Mouse (Mus musculus): ENCODE results near the gene Slc39a2. TPM values are rescaled to one million over a fixed set of nuclear protein-coding genes. Genes with fewer than 3 reads are reported as not detected.

Gene Slc39a2
- total RNA-seq (2015), result 0.10 and 0.34 TPM in 2 replicates
- 0.17 TPM in 1 of 2 replicates, not detected in the other for total RNA-seq (2017)

DNA sequence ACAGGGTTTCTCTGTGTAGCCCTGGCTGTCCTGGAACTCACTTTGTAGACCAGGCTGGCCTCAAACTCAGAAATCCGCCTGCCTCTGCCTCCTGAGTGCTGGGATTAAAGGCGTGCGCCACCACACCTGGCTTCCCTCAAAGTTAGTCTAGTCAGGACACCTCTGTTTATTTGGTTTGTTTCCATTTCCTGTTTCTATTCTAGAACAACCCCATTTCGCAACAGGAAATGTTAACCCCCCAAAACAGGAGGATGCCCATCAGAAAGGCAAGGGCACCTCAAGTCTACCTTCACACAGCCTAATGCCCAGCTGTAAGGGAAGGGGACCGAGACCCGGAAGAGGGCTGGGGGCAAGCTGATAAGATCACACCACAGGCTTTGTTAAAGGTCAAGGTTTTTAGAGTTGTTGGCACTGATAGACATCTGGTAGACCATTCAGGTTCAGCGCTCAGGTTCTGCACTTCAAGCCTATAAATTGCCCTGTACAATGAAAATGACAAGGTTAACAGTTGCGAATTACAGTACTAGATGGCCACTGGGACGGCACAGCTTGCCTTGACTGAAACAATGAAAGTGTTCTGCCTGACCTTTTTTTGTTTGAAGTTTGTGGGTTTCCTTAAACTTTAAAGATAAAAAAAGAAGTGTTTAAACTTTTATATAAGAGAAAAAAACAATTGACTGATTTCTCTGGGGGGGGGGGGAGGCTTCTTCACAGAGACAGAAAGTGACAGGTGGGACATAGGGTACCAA lies at the start of gene Slc39a2:
Gene Slc39a2 (plus strand): TSS at position 699 of the 749 bp plus-strand sequence.
- ATAC-seq (replicated peaks; ENCODE audit: poor library complexity), result no peak

DNA sequence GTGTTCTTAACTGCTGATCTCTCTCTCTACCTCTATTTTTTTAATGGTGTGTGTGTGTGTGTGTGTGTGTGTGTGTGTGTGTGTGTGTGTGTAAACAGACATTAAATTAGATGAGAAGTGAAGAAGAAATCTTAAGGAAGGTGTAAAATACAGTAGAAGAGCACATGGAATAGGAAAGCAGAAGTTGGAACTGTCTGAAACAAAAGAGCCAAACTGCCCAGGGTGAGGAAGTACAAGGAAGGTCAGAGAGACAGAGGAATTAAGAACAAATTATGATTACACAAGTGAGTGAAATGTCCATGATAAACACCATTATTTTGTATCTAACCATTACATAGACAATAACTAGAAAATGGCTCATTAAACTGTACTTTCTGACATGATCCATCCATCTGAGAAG lies 48.8 kb upstream of the Slc39a2 start:
- ATAC-seq (replicated peaks; ENCODE audit: poor library complexity), result peak; percentile 65

- no peak for ATAC-seq (replicated peaks; ENCODE audit: poor library complexity)
Measured at GRCm38 (mm10) chr14:51846566-51846965, 46.1 kb upstream of the Slc39a2 start.

DNA sequence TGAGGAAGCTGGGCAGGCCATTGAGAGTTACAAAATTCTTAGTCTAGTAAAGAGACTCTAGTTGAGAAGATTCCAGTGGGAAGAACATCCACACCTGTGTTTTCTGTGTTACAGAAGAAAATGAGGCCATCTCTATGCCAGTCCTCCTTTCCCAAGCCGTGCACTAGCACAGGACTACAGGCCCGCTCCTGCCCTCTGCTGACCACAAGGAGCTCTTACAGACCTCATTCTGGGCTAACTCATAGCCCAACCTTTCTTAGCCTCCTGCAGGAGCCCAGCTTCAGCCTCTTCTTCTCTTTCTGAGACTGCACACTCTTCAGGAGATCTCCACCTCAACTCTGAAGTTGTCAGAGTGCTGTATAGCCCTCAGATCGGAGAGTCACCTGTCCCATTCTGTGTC lies 41.7 kb upstream of the Slc39a2 start:
- ATAC-seq (replicated peaks; ENCODE audit: poor library complexity), result peak; percentile 71

GRCm38 (mm10) chr14:51853399-51853798 lies 39.3 kb upstream of the Slc39a2 start, which contains the start of gene Ear6:
TSS of gene Ear6 (plus strand) at chr14:51853699.
- ATAC-seq (replicated peaks; ENCODE audit: poor library complexity), result no peak

- peak; percentile 50; the same call in 1 of the 2 replicates for ATAC-seq (replicated peaks; ENCODE audit: poor library complexity)
Measured at GRCm38 (mm10) chr14:51855280-51855679, 37.4 kb upstream of the Slc39a2 start.

GRCm38 (mm10) chr14:51863603-51864002 lies 29.1 kb upstream of the Slc39a2 start:
- ATAC-seq (replicated peaks; ENCODE audit: poor library complexity), result peak; percentile 60; the same call in 1 of the 2 replicates

GRCm38 (mm10) chr14:51870756-51871155 lies 21.9 kb upstream of the Slc39a2 start:
- ATAC-seq (replicated peaks; ENCODE audit: poor library complexity), result no peak

DNA sequence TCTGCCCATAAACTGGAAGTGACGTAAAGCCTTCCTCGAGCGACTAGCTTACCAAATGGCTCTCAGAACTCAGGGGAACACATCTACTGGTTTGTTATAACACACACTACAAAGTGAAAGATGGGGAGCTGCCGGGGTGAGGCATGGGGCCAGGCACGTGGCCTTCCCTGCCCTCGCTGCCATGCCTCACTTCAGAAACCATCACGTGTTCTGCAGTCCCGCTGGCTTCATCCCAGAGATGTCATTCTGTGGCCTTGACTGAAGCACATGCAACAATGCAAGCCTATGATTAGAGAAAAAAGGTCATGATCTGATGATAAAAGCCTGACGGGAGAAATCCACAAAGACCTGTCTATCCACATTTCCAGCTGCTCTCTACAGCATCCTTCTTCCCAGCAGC lies 20.9 kb upstream of the Slc39a2 start:
- no peak for ATAC-seq (replicated peaks; ENCODE audit: poor library complexity)

DNA sequence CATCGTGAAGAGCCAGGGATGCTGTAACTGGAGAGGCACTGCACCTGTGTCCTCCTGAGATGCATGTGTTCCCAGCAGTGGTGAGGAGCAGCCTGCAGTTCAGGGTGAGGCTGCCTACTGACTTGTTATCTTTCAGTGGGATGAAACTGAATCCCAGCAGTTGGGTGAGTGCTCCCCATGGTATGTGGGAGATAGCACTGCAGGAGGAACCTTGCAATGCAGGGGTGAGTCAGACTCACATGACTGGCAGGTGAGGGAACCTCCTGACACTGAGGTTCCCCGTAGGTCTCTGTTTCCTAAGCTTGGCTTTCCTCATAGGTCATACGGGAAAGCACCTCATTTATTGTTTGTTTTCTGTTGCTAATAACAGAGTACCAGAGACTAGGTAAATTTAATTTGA lies 15.2 kb upstream of the Slc39a2 start:
- no peak for ATAC-seq (replicated peaks; ENCODE audit: poor library complexity)

GRCm38 (mm10) chr14:51883527-51884030 lies 9.1 kb upstream of the Slc39a2 start:
- ATAC-seq (replicated peaks; ENCODE audit: poor library complexity), result peak; percentile 69

DNA sequence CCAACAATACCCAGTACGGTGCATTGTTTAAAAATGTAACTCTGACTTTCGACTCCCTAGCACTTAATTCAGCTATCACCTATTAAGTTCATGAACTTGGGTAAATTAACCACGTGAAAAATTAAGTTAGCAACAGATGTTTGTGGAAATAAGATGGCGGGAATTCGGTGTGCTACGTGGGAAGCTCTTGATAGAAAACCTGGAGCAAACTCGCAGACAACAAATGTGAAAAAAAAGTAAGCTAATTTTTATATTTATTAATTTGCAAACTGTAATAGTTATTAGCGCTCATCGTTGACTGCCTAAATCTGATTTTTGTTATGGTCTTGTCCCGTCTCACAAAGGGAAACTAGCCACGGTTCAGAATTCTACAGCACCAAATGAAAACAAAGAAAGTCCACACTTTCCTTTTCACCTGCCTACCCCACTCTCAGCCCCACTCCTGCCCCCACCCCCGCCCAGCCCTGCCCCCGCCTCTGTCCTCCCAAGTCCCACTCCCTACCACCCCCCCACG lies 8.6 kb upstream of the Slc39a2 start:
- ATAC-seq (replicated peaks; ENCODE audit: poor library complexity), result no peak

- ATAC-seq (replicated peaks; ENCODE audit: poor library complexity), result peak; percentile 97
Measured at GRCm38 (mm10) chr14:51884598-51885331, 7.9 kb upstream of the Slc39a2 start, which contains the start of gene Mettl17. TSS of gene Mettl17 (plus strand) at chr14:51884842.

DNA sequence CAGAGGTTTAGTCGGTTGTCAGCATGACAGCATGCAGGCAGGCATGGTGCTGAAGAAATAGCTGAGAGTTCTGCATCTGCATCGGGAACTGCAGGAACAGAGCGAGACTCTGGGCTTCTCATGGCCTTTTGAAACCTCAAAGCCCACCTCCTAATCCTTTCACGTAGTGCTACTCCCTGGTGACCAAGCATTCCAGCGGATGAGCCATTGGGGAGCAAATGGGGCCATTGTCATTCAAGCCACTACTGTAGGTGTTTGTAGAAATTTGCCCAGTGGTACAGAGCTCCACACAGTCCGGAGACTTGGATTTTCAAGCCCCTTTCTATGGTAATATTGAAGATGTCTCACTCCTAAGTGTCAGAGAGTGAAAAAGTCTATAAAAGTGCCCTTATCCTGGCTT lies 6.6 kb upstream of the Slc39a2 start:
- no peak for ATAC-seq (replicated peaks; ENCODE audit: poor library complexity)

GRCm38 (mm10) chr14:51889833-51890232 lies 2.9 kb upstream of the Slc39a2 start:
- no peak for ATAC-seq (replicated peaks; ENCODE audit: poor library complexity)

DNA sequence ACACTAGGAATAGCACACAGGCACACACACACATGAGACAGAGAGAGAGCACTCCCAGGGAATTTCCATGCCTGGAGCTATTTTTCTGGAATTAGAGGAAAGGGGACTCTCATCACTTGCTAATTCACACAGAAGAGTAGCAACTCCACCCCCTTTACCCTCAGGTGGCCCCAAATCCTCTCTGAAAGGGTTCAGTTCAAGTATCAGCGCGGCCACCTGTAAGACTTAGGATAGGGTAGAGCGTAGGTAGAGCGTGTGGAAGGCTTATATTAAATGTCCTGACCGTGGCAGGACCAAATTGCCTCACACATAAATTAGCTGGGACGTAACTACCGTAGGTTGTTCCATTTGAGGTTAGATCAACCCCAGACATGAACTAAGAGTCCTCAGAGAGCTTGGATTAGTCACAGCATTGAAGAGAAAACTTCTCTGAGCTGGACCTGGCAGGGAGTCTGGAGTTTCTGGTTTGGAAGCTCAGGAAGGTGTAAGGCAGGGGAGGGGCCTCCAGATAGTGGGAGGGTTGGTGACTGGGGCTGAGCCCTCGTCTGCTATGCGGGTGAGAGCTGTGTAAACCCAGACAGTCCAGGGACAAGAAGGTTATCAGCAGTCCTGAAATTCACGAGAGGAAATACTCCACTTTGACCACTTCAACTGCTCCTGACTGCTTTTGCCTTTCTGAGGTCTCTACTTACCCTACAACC lies 555 bp downstream of the Slc39a2 start:
- ATAC-seq (replicated peaks; ENCODE audit: poor library complexity), result no peak

DNA sequence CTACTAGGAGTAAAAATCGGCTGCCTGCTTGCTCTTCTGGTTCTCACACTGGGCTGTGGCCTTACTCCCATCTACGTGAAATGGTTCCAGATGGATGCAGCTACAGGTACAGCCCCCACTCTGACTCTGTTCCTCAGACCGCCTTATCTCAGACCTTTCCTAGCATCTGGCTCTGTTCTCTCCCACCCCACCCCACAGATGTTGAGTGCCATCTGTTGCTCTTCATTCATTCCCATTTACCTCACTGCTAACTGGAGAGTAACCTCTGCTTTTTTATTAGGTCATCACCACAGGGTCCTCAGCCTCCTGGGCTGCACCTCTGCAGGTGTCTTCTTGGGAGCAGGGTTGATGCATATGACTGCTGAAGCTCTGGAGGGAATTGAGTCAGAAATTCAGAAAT lies 1.1 kb downstream of the Slc39a2 start:
- peak; percentile 64 for ATAC-seq (replicated peaks; ENCODE audit: poor library complexity)

DNA sequence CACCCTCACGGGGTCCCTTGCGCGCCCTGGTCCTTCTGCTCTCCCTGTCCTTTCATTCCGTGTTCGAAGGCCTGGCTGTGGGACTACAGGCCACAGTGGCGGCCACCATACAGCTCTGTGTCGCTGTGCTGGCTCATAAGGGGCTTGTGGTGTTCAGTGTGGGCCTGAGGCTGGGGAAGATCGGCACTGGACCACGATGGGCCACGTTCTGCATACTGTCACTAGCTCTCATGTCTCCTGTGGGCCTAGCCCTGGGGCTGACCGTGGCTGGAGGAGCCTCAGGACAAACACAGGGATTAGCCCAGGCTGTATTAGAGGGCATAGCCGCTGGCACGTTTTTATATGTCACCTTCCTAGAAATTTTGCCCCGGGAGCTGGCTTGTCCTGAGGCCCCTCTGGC lies 2.4 kb downstream of the Slc39a2 start:
- no peak for ATAC-seq (replicated peaks; ENCODE audit: poor library complexity)

- peak; percentile 32; the same call in 1 of the 2 replicates for ATAC-seq (replicated peaks; ENCODE audit: poor library complexity)
Measured at GRCm38 (mm10) chr14:51896019-51896418, 3.3 kb downstream of the Slc39a2 start.

- ATAC-seq (replicated peaks; ENCODE audit: poor library complexity), result no peak
Measured at GRCm38 (mm10) chr14:51896539-51897170, 4.0 kb downstream of the Slc39a2 start.
